Mouse (Mus musculus): ENCODE measurements around the gene Hook2. TPM values are rescaled to one million over a fixed set of nuclear protein-coding genes. Genes with fewer than 3 reads are reported as not detected.

Hook2 gene
- polyA plus RNA-seq, 1 experiment from 2014 or later, result 7.7 TPM

DNA sequence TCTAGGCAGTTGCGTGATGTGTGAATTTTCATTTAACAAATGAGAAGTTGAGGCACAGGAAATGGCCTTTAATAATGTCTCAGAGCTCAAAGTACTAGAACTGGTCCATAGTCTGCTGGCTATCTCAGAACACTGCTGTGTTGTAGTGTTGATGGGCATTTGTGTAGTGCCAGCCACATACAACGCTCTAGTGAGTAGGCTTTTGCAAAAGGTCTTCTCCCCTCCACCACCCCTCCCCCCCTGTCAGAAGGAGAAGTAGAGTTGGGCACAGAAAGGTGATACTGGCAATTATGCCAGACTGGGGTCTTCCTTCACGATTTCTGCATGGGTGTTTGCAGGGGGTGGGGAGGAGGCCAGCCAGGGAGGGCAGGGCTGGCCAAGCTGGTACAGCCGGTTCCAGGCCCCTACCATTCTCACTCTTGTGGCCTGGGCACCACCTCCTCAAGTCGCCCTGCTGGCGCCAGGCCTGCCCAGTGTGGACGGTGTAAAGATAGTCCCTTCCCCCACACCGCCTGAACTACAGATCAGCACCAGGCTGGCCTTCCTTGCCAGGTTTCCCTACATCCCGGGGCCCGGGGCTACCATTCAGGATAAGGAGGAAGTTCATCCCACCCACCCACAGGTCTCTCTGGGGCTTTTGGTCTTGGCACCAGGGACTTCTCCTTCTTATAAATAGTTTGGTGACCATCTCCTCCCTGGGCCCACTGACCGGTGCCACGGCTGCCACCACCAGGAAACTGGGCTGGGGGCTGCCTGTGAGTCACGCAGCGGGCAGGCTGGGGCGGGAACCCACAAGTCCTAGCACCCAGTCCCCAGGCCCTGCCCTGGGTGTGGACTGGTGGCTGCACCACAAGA, 8.5 kb upstream of the Hook2 start:
- H3K4me2 ChIP-seq, result no peak overlapping the region
- no peaks in the 10 kb centered on the region for H3K27me3 ChIP-seq (replicated peaks)
- H3K27ac ChIP-seq (ENCODE audit: poor library complexity, severe bottlenecking), result no peak overlapping the region
- no peaks in the 10 kb centered on the region for H3K9me3 ChIP-seq (replicated peaks)
- no peak overlapping the region for H3K9ac ChIP-seq
- no peaks in the 10 kb centered on the region for H3K36me3 ChIP-seq
- no peak for ATAC-seq (ENCODE audit: insufficient number of reproducible peaks, low FRiP score)
- peaks cover 68% of the 10 kb centered on the region for H3K4me1 ChIP-seq (replicated peaks)
- no peak overlapping the region for H3K4me3 ChIP-seq
- 74% methylated on average over 15 of the region's 15 CpGs for WGBS

DNA sequence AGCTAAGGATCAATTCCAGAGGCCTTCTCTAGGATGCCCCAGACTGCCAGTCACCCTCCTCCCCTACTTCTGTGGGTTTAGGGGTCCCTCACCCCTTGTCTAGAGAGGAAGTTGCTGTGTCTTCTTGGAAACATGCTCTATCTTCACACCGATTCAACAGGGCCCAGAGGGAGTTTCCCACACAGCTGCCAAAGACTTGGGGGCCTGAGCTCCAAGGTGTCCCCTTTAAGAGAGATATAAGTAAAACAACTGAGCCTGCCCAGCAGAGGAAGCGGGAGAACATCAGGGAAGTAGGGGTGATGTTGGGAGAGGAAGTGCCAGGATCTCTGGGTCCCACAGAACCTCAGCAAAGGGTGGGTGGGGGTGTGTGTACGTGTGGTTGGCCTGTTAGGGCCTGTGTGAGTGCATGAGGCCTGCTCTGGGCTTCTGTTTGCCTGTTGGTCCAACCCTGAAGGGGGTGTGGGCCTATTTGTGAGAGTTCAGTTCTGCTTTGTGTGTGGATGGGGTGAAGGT, 7.8 kb upstream of the Hook2 start:
- peaks cover 62% of the 10 kb centered on the region for H3K4me1 ChIP-seq (replicated peaks)
- no peak for ATAC-seq (ENCODE audit: insufficient number of reproducible peaks, low FRiP score)
- 50% methylated on average over 3 of the region's 3 CpGs for WGBS
- no peaks in the 10 kb centered on the region for H3K9me3 ChIP-seq (replicated peaks)
- no peaks in the 10 kb centered on the region for H3K36me3 ChIP-seq
- no peak overlapping the region for H3K27ac ChIP-seq (ENCODE audit: poor library complexity, severe bottlenecking)
- no peak overlapping the region for H3K4me2 ChIP-seq
- H3K27me3 ChIP-seq (replicated peaks), result 0 out of 2 replicates have a peak, but pooled peaks cover under 1% of the 10 kb centered on the region
- no peak overlapping the region for H3K4me3 ChIP-seq
- no peak overlapping the region for H3K9ac ChIP-seq

DNA sequence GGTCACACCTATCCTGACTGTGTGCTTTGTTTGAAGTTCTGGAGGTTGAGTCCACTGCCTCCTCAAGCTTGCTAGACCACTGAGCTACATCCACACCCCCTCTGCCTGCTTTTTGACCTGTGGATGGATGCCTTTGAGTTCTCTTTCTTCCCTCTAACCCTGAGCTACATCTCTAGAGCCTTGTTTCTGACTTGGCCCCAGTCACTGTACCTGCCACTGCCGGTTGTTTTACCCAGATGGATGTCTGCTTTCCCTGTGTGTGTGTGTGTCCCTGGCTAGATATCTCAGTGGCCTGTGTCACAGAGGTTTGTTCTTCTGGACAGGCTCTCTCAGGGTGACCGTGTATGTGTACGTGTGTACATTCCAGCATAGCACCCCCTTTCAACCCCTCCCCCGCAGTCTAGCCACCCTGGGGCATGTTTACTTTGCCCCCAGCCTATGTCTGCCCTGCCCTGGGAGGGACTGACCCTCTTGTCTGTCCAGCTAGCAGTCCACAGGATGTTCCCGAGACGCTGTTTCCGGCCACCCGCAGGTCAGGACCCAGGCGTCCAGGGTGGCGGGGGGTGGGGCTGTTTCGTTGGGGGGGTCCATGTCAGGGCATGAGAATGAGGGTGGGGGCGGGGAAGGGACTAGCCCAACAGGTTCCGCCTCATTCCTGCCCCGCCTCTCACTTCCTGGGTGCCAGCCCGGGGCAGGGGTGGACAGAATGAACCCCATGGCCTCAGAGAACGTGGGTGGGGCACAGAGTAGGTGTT, 5.9 kb upstream of the Hook2 start:
- Histone ChIP-seq H3K27ac (ENCODE audit: poor library complexity, severe bottlenecking) (peak overlapping the region; percentile 37), H3K4me3 (peak overlapping the region; percentile 59; the same call in 1 of the 2 replicates)

DNA sequence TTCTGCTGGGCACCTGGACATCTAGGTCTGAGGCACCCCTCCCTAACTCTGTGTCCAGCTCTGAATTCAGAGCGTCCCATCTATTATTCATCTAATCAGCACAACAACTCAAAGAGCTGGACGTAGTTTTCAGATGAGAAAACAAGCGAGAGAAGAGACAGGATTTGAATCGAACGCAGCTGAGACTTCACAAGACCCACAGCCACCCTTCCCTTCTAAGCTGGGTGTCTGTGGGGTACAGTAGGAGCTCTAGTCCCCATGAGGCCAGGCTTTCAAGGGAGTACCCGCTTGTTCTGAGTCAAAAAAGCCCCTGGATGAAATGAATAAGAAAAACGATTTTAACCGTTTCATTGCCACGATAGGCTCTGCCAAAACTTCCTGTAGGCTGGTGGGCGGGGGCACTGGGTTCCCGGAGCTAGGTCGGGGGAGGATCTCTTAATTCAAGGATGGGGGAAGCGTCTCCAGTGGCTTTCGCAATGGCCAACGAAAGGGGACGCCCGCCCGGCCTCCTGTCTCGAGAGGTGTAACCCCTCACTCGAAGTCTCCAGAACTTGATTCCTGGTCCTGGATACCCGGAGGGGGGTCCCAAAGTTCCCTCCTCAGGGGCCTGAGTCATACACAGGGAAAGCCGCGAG, 5.2 kb upstream of the Hook2 start:
- H3K9ac ChIP-seq, result peak overlapping the region; percentile 70
- H3K27ac ChIP-seq (ENCODE audit: poor library complexity, severe bottlenecking), result peak overlapping the region; percentile 39; the same call in 1 of the 2 replicates
- H3K4me3 ChIP-seq, result peak overlapping the region; percentile 59
- peak overlapping the region; percentile 98 for H3K4me2 ChIP-seq
- ATAC-seq (ENCODE audit: insufficient number of reproducible peaks, low FRiP score), result no peak
- peaks cover 9% of the 10 kb centered on the region for H3K27me3 ChIP-seq (replicated peaks)
- H3K36me3 ChIP-seq, result no peaks in the 10 kb centered on the region
- no peaks in the 10 kb centered on the region; the same call in 1 of the 2 replicates for H3K9me3 ChIP-seq (replicated peaks)
- peaks cover 51% of the 10 kb centered on the region for H3K4me1 ChIP-seq (replicated peaks)
- 2% methylated on average over 23 of the region's 23 CpGs for whole genome bisulfite sequencing

More for the DNA sequence above, 5.9 kb upstream of the Hook2 start:
- 8% methylated on average over 16 of the region's 16 CpGs for WGBS
- Histone ChIP-seq H3K4me1 (replicated peaks) (peaks cover 57% of the 10 kb centered on the region), H3K4me2 (peak overlapping the region; percentile 98), H3K9ac (peak overlapping the region; percentile 70; the same call in 1 of the 2 replicates), H3K9me3 (replicated peaks) (no peaks in the 10 kb centered on the region; the same call in 1 of the 2 replicates), H3K36me3 (no peaks in the 10 kb centered on the region), H3K27me3 (replicated peaks) (peaks cover 9% of the 10 kb centered on the region)
- no peak for ATAC-seq (ENCODE audit: insufficient number of reproducible peaks, low FRiP score)

DNA sequence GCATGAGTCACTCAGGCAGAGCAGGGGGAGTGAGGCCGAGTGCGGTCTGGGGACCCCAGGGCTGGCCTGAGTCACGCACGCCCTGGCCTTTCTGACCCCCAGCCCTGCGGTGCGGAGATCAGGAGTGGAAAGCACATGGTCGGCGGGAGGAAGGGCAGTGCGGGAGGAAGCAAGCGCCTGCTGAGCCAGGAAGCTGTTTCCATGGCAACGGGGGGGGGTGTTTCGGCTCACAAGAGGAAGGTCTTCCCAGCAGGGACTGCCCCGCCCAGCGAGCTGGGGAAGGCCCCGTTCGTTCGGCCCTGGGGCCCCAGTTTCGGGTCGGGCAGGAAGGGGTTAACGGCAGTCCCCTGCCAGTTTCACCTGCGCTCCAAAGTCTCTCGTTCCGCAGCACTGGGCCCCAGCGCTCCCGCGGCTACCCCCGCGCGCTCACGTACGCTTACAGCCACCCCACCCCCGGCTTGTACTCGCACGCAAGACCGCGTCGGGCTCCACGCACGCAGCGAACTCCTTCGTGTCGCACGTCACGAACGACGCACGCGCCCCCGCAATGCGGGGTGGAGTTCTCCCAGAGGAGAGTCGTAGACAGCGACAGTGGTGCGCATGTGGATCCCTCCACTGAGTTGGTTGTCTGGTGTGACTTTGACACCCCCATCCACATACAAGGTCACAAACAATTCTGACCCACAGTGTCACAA, 4.6 kb upstream of the Hook2 start:
- H3K9ac ChIP-seq, result peak overlapping the region; percentile 70
- under 1% methylated on average over 53 of the region's 53 CpGs for WGBS
- peaks cover 47% of the 10 kb centered on the region for H3K4me1 ChIP-seq (replicated peaks)
- H3K9me3 ChIP-seq (replicated peaks), result no peaks in the 10 kb centered on the region; the same call in 1 of the 2 replicates
- H3K27ac ChIP-seq (ENCODE audit: poor library complexity, severe bottlenecking), result peak overlapping the region; percentile 39; the same call in 1 of the 2 replicates
- peak overlapping the region; percentile 59 for H3K4me3 ChIP-seq
- H3K27me3 ChIP-seq (replicated peaks), result peaks cover 9% of the 10 kb centered on the region
- no peaks in the 10 kb centered on the region for H3K36me3 ChIP-seq
- H3K4me2 ChIP-seq, result peak overlapping the region; percentile 98
- ATAC-seq (ENCODE audit: insufficient number of reproducible peaks, low FRiP score), result peak; percentile 57

DNA sequence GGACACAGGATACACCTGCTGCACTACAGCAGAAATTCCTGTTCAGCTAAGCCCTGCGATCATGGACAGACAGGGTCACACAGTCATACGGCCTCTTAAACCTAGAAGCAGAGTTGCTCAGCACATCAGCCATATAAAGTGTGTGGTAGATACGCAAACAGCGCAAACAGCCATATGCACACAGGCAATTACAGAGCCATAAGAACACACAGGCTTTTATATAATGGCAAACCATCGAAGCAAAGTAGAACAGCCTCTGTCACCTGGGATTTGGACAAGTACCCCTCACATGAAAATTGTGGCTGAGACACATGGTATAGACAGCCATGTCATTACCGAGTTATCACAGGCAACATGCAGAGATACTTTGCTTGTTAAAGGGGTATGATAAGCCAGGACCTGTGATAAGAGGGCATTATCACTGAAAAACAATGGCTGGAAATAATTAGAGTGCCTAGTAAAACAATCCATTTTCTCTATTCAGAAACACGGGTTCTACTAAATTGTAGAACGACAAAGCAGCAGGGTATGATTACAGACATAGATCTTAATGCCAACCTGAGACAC, 3.9 kb upstream of the Hook2 start:
- H3K9me3 ChIP-seq (replicated peaks), result no peaks in the 10 kb centered on the region; the same call in 1 of the 2 replicates
- peaks cover 45% of the 10 kb centered on the region for H3K4me1 ChIP-seq (replicated peaks)
- H3K36me3 ChIP-seq, result no peaks in the 10 kb centered on the region
- 35% methylated on average over 8 of the region's 8 CpGs for WGBS
- H3K4me3 ChIP-seq, result peak overlapping the region; percentile 59
- H3K4me2 ChIP-seq, result peak overlapping the region; percentile 98
- 0 out of 2 replicates have a peak overlapping the region, but pooled peaks have one; percentile 4 for H3K27ac ChIP-seq (ENCODE audit: poor library complexity, severe bottlenecking)
- peak overlapping the region; percentile 70; the same call in 1 of the 2 replicates for H3K9ac ChIP-seq
- peaks cover 9% of the 10 kb centered on the region for H3K27me3 ChIP-seq (replicated peaks)
- ATAC-seq (ENCODE audit: insufficient number of reproducible peaks, low FRiP score), result no peak

DNA sequence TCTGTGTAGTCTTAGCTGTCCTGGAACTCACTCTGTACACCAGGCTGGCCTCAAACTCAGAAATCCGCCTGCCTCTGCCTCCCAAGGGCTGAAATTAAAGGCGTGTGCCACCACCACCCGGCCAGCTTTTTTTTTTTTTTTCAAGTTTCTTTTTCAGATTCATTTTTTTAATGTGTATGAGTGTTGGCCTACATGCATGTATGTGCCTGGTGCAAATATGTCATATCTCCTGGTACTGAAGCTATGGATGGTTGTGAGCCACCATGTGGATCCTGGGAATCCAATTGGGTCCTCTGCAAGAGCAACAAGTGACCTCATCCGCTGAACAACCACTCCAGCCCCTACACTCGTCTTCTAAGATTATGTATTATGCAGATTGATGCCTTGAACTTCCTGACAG, 3.0 kb upstream of the Hook2 start:
- no peak overlapping the region for H3K27ac ChIP-seq (ENCODE audit: poor library complexity, severe bottlenecking)
- peaks cover 9% of the 10 kb centered on the region for H3K27me3 ChIP-seq (replicated peaks)
- no peaks in the 10 kb centered on the region; the same call in 1 of the 2 replicates for H3K9me3 ChIP-seq (replicated peaks)
- H3K4me1 ChIP-seq (replicated peaks), result peaks cover 35% of the 10 kb centered on the region
- H3K36me3 ChIP-seq, result no peaks in the 10 kb centered on the region
- H3K4me3 ChIP-seq, result no peak overlapping the region
- 76% methylated on average over 5 of the region's 5 CpGs for WGBS
- no peak for ATAC-seq (ENCODE audit: insufficient number of reproducible peaks, low FRiP score)
- no peak overlapping the region for H3K9ac ChIP-seq
- no peak overlapping the region for H3K4me2 ChIP-seq

DNA sequence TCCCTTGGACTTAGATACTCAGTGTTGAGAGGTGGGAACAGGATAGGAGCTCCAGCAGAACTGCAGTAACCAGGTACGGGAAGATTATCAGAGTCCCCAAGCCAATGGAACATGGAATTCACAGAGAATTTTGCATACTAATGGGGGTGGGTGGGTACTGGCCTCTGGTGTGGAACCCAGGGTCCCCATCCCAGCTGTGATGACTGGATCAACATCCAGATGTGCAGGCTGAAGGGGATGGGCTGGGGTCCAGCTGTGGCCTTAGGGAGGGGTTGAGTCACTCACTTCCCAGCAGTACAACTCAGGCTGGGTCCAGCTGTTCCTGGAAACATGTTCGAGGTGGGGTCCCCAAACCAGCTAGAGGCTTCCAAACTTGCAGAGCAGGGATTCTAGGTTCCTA, 2.5 kb upstream of the Hook2 start:
- WGBS, result 68% methylated on average over 2 of the region's 2 CpGs
- no peak overlapping the region for H3K4me3 ChIP-seq

DNA sequence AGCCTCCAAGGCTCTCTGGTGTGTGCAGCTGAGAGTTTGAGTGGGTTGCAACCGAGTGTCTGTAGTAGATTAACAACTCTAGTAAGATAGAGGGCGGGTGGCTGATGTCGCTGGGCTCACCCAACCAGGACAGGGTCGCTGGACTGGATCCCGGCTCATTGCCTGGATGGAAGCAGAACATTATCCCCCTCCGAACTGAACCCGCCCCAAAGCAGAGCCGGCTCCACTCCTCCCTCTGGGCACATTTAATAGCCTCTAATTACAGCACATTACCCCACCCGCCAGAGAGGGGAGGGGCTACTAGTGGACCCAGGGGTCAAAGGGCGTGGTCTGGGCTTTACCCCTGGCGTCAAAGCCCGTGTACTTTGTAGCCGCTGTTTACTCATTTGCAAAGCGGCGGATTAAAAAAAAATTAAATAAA, 1.1 kb upstream of the Hook2 start:
- H3K4me1 ChIP-seq (replicated peaks), result peaks cover 30% of the 10 kb centered on the region
- peak overlapping the region; percentile 16; the same call in 1 of the 2 replicates for H3K4me3 ChIP-seq
- H3K4me2 ChIP-seq, result peak overlapping the region; percentile 98
- no peaks in the 10 kb centered on the region for H3K36me3 ChIP-seq
- H3K27ac ChIP-seq (ENCODE audit: poor library complexity, severe bottlenecking), result no peak overlapping the region
- H3K9ac ChIP-seq, result 0 out of 2 replicates have a peak overlapping the region, but pooled peaks have one; percentile 32
- WGBS, result 16% methylated on average over 15 of the region's 15 CpGs
- H3K27me3 ChIP-seq (replicated peaks), result peaks cover 17% of the 10 kb centered on the region
- ATAC-seq (ENCODE audit: insufficient number of reproducible peaks, low FRiP score), result no peak
- no peaks in the 10 kb centered on the region; the same call in 1 of the 2 replicates for H3K9me3 ChIP-seq (replicated peaks)

More for the DNA sequence above, 2.5 kb upstream of the Hook2 start:
- H3K27me3 ChIP-seq (replicated peaks), result peaks cover 9% of the 10 kb centered on the region
- no peak overlapping the region for H3K9ac ChIP-seq
- no peaks in the 10 kb centered on the region for H3K36me3 ChIP-seq
- no peaks in the 10 kb centered on the region; the same call in 1 of the 2 replicates for H3K9me3 ChIP-seq (replicated peaks)
- H3K27ac ChIP-seq (ENCODE audit: poor library complexity, severe bottlenecking), result no peak overlapping the region
- H3K4me1 ChIP-seq (replicated peaks), result peaks cover 32% of the 10 kb centered on the region
- no peak for ATAC-seq (ENCODE audit: insufficient number of reproducible peaks, low FRiP score)
- H3K4me2 ChIP-seq, result no peak overlapping the region

DNA sequence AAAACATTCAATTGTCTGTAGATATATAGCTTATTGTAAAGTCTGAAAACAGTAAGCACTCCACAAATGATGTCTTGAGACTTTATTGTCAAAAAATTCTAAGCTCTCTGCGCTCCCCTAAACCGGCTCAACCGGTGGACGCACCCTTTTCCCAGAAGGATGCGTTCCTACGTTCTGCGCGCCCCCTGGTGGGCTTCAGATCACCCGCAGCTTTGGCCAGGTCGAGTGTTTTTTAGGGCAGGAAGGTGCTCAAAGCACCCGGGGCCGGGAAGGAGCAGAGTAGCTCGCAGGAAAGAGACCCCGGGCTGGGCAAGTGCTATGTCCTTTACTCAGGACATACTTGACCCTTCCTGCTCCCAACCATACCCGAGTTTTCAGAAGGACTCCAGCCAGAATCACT, 593 bp upstream of the Hook2 start:
- under 1% methylated on average over 15 of the region's 15 CpGs for WGBS
- Histone ChIP-seq H3K4me3 (peak overlapping the region; percentile 67), H3K27ac (ENCODE audit: poor library complexity, severe bottlenecking) (0 out of 2 replicates have a peak overlapping the region, but pooled peaks have one; percentile 30), H3K9ac (peak overlapping the region; percentile 71), H3K4me2 (peak overlapping the region; percentile 98), H3K27me3 (replicated peaks) (peaks cover 22% of the 10 kb centered on the region), H3K9me3 (replicated peaks) (no peaks in the 10 kb centered on the region; the same call in 1 of the 2 replicates), H3K4me1 (replicated peaks) (peaks cover 25% of the 10 kb centered on the region), H3K36me3 (no peaks in the 10 kb centered on the region)
- peak; percentile 62 for ATAC-seq (ENCODE audit: insufficient number of reproducible peaks, low FRiP score)
